Mouse (Mus musculus) lung, adult 2 months (tissue): ENCODE measurements around the gene Arl6.

ENCODE experiments used
- CTCF ChIP-seq: fragments of 200-500 bp; IDR thresholded peaks from 2 replicates; pipeline ENCODE4 v1.5.1; 2011; ENCODE audit warnings: mild to moderate bottlenecking, low read length, control low read depth; ENCODE audit not compliant: insufficient read depth
- POLR2A ChIP-seq: fragments of 200-500 bp; IDR thresholded peaks from 2 replicates; pipeline ENCODE4 v1.6.1; 2011; ENCODE audit warnings: low read depth, mild to moderate bottlenecking, control low read depth, low read length, borderline replicate concordance; ENCODE audit errors: extremely low read depth

DNA sequence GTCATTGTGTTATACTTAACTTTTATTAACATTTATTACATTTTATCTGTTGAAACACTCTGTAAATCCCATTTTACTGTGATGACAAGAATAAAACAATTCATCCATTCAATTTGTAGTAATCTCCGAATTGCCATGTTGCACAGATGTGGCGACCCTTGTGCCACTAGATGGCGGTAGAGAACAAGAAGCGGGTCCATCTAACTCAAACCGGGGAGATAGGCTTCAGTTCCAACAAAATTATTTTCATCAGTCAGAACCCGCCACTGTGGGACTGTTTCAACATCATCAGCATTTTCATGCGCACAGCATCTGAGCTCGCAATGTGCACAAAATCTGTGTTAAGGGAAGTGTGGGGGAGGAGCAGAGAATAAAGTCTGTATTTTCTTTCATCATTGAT lies 44.2 kb upstream of the Arl6 start:
- TF ChIP-seq CTCF (peak; percentile 78), POLR2A (no peak)
